Mouse (Mus musculus): ENCODE measurements around the gene Tnfrsf1a. TPM values are rescaled to one million over a fixed set of nuclear protein-coding genes. Genes with fewer than 3 reads are reported as not detected.

Tnfrsf1a gene
- total RNA-seq, 1 experiment from 2014 or later: 250 TPM

GRCm38 (mm10) chr6:125354352-125355151 is 5.4 kb downstream of the Tnfrsf1a start:
- peak; percentile 78 for DNase-seq

GRCm38 (mm10) chr6:125355197-125355741 is 6.1 kb downstream of the Tnfrsf1a start:
- DNase-seq: no peak

GRCm38 (mm10) chr6:125356264-125356663 is 7.1 kb downstream of the Tnfrsf1a start:
- DNase-seq: no peak

- no peak for DNase-seq
Observed at GRCm38 (mm10) chr6:125357334-125357733, 8.2 kb downstream of the Tnfrsf1a start.

GRCm38 (mm10) chr6:125359999-125360398 is 10.8 kb downstream of the Tnfrsf1a start:
- DNase-seq: no peak

GRCm38 (mm10) chr6:125360846-125361245 is 11.7 kb downstream of the Tnfrsf1a start:
- no peak for DNase-seq

- peak; percentile 61 for DNase-seq
Observed at GRCm38 (mm10) chr6:125361467-125362291, 12.5 kb downstream of the Tnfrsf1a start.

GRCm38 (mm10) chr6:125363021-125363420 is 13.9 kb downstream of the Tnfrsf1a start:
- no peak for DNase-seq

- DNase-seq: no peak
Observed at GRCm38 (mm10) chr6:125363451-125364242, 14.5 kb downstream of the Tnfrsf1a start.

- DNase-seq: no peak
Observed at GRCm38 (mm10) chr6:125364448-125364847, 15.3 kb downstream of the Tnfrsf1a start.

GRCm38 (mm10) chr6:125365522-125365921 is 16.4 kb downstream of the Tnfrsf1a start:
- no peak for DNase-seq

- no peak for DNase-seq
Observed at GRCm38 (mm10) chr6:125366133-125366532, 17.0 kb downstream of the Tnfrsf1a start.

- no peak for DNase-seq
Observed at GRCm38 (mm10) chr6:125367758-125368371, 18.7 kb downstream of the Tnfrsf1a start.

- no peak for DNase-seq
Observed at GRCm38 (mm10) chr6:125377042-125377441, 27.9 kb downstream of the Tnfrsf1a start.

GRCm38 (mm10) chr6:125377582-125378451 is 28.7 kb downstream of the Tnfrsf1a start:
- peak; percentile 70 for DNase-seq

GRCm38 (mm10) chr6:125378621-125379020 is 29.5 kb downstream of the Tnfrsf1a start:
- DNase-seq: no peak

GRCm38 (mm10) chr6:125379781-125380180 is 30.6 kb downstream of the Tnfrsf1a start:
- DNase-seq: no peak

GRCm38 (mm10) chr6:125380372-125381360 is 31.5 kb downstream of the Tnfrsf1a start, which contains the start of gene Plekhg6:
Gene Plekhg6 (minus strand): TSS chr6:125380793.
- DNase-seq: peak; percentile 49

- no peak for DNase-seq
Observed at GRCm38 (mm10) chr6:125382024-125382423, 32.9 kb downstream of the Tnfrsf1a start.
